Comparison of ENCODE assay signal across 8 mouse cellular contexts in genomic region chr9:30919686-30920085, GRCm38 (mm10). TPM values are rescaled to one million over a fixed set of nuclear protein-coding genes. Genes with fewer than 3 reads are reported as not detected.
A peak's percentile ranks its signal among the peaks of the same experiment; 100 is the strongest.
DNase-seq lines count a peak whose midpoint lies in the region; ATAC-seq and TF ChIP-seq lines count a peak whose summit lies in the region.

No protein-coding gene starts in this region.

- no peaks in the 10 kb centered on the region for H3K36me3 ChIP-seq in intestine, embryonic 14.5 days (ENCODE audit: control insufficient read depth, insufficient read depth, low read length)
- no peaks in the 10 kb centered on the region for H3K36me3 ChIP-seq in intestine, postnatal 0 days (ENCODE audit: control insufficient read depth, insufficient read depth)
- H3K36me3 ChIP-seq in embryonic facial prominence, embryonic 15.5 days, result no peaks in the 10 kb centered on the region
- no peaks in the 10 kb centered on the region for H3K36me3 ChIP-seq in heart, embryonic 14.5 days (ENCODE audit: control insufficient read depth, insufficient read depth, low read length)
- H3K36me3 ChIP-seq in lung, embryonic 16.5 days (ENCODE audit: control insufficient read depth, insufficient read depth, low read length), result no peaks in the 10 kb centered on the region
- no peaks in the 10 kb centered on the region for H3K36me3 ChIP-seq in liver, postnatal 0 days (replicated peaks; ENCODE audit: insufficient read depth, low read length)

- TF ChIP-seq CTCF in intestine, postnatal 0 days (IDR thresholded peaks at IDR 0.05; ENCODE audit: low read depth), result no peak
- no peak for TF ChIP-seq CTCF in liver, postnatal 0 days (IDR thresholded peaks at IDR 0.05; ENCODE audit: low read depth)

- peaks cover 17% of the 10 kb centered on the region; the same call in 1 of the 2 replicates for H3K27me3 ChIP-seq in intestine, embryonic 14.5 days (replicated peaks; ENCODE audit: control insufficient read depth, insufficient read depth, low read length)
- H3K27me3 ChIP-seq in intestine, postnatal 0 days (replicated peaks; ENCODE audit: control insufficient read depth, insufficient read depth, low read length), result peaks cover 32% of the 10 kb centered on the region
- peaks cover 16% of the 10 kb centered on the region for H3K27me3 ChIP-seq in embryonic facial prominence, embryonic 15.5 days
- H3K27me3 ChIP-seq in heart, embryonic 14.5 days (ENCODE audit: control insufficient read depth, insufficient read depth, low read length), result peaks cover 8% of the 10 kb centered on the region; the same call in 1 of the 2 replicates
- peaks cover 29% of the 10 kb centered on the region for H3K27me3 ChIP-seq in lung, embryonic 16.5 days (ENCODE audit: control insufficient read depth, insufficient read depth, low read depth, low read length)
- H3K27me3 ChIP-seq in liver, postnatal 0 days (ENCODE audit: insufficient read depth, low read length), result peaks cover 19% of the 10 kb centered on the region

- H3K4me1 ChIP-seq in intestine, embryonic 14.5 days (replicated peaks; ENCODE audit: control insufficient read depth, insufficient read depth, low read length), result peaks cover 24% of the 10 kb centered on the region
- no peaks in the 10 kb centered on the region for H3K4me1 ChIP-seq in intestine, postnatal 0 days (replicated peaks; ENCODE audit: control insufficient read depth, insufficient read depth, low read length)
- peaks cover 39% of the 10 kb centered on the region for H3K4me1 ChIP-seq in embryonic facial prominence, embryonic 15.5 days
- H3K4me1 ChIP-seq in heart, embryonic 14.5 days (ENCODE audit: control insufficient read depth in 2 of 2, insufficient read depth in 2 of 2, low read length in 2 of 2), result peaks cover 19 to 21% of the 10 kb centered on the region in 2 experiments
- H3K4me1 ChIP-seq in lung, embryonic 16.5 days (replicated peaks; ENCODE audit: control insufficient read depth, insufficient read depth, low read length), result peaks cover 15% of the 10 kb centered on the region
- H3K4me1 ChIP-seq in liver, postnatal 0 days (ENCODE audit: insufficient read depth), result peaks cover 2% of the 10 kb centered on the region; the same call in 1 of the 2 replicates

- no peak overlapping the region for H3K9ac ChIP-seq in intestine, embryonic 14.5 days (ENCODE audit: low read length)
- H3K9ac ChIP-seq in intestine, postnatal 0 days (ENCODE audit: low read depth, low read length), result no peak overlapping the region
- H3K9ac ChIP-seq in embryonic facial prominence, embryonic 15.5 days, result no peak overlapping the region
- H3K9ac ChIP-seq in heart, embryonic 14.5 days (ENCODE audit: low read length), result peak overlapping the region; percentile 18; the same call in 1 of the 2 replicates
- H3K9ac ChIP-seq in lung, embryonic 16.5 days (ENCODE audit: low read length), result no peak overlapping the region
- no peak overlapping the region for H3K9ac ChIP-seq in liver, postnatal 0 days (replicated peaks)

- H3K27ac ChIP-seq in intestine, embryonic 14.5 days (ENCODE audit: low read depth), result peak overlapping the region; percentile 48; the same call in 1 of the 2 replicates
- H3K27ac ChIP-seq in intestine, postnatal 0 days (ENCODE audit: low read depth, low read length), result no peak overlapping the region
- peak overlapping the region; percentile 45 for H3K27ac ChIP-seq in embryonic facial prominence, embryonic 15.5 days (replicated peaks)
- no peak overlapping the region for H3K27ac ChIP-seq in heart, embryonic 14.5 days (replicated peaks in 1 of 2; ENCODE audit: control insufficient read depth in 1 of 2, insufficient read depth in 1 of 2, low read depth in 2 of 2, low read length in 2 of 2)
- H3K27ac ChIP-seq in lung, embryonic 16.5 days (ENCODE audit: low read length), result no peak overlapping the region
- H3K27ac ChIP-seq in liver, postnatal 0 days (ENCODE audit: low read depth), result no peak overlapping the region

- no peak overlapping the region for H3K4me3 ChIP-seq in intestine, embryonic 14.5 days (ENCODE audit: low read depth, low read length)
- H3K4me3 ChIP-seq in intestine, postnatal 0 days (ENCODE audit: low read depth, low read length), result no peak overlapping the region
- H3K4me3 ChIP-seq in embryonic facial prominence, embryonic 15.5 days (replicated peaks), result peak overlapping the region; percentile 58
- H3K4me3 ChIP-seq in heart, embryonic 14.5 days (ENCODE audit: control insufficient read depth in 1 of 2, insufficient read depth in 1 of 2, low read depth in 1 of 2, low read length in 2 of 2), result no peak overlapping the region
- no peak overlapping the region for H3K4me3 ChIP-seq in lung, embryonic 16.5 days (ENCODE audit: low read length)
- H3K4me3 ChIP-seq in liver, postnatal 0 days (ENCODE audit: low read depth, low read length), result no peak overlapping the region

- WGBS in intestine, embryonic 14.5 days, result 72% methylated on average over 9 of the region's 9 CpGs
- WGBS in intestine, postnatal 0 days, result 73% methylated on average over 9 of the region's 9 CpGs
- WGBS in embryonic facial prominence, embryonic 15.5 days, result 76% methylated on average over 9 of the region's 9 CpGs
- 72% methylated on average over 9 of the region's 9 CpGs for WGBS in heart, embryonic 14.5 days
- WGBS in lung, embryonic 16.5 days, result 74% methylated on average over 9 of the region's 9 CpGs
- 80% methylated on average over 9 of the region's 9 CpGs for WGBS in liver, postnatal 0 days (ENCODE audit: insufficient replicate concordance)

- no peak for TF ChIP-seq EP300 in liver, postnatal 0 days (IDR thresholded peaks at IDR 0.05; ENCODE audit: low read depth)

- H3K9me3 ChIP-seq in intestine, embryonic 14.5 days (ENCODE audit: control insufficient read depth, low read length), result no peaks in the 10 kb centered on the region
- H3K9me3 ChIP-seq in intestine, postnatal 0 days (ENCODE audit: control insufficient read depth), result no peaks in the 10 kb centered on the region
- no peaks in the 10 kb centered on the region for H3K9me3 ChIP-seq in embryonic facial prominence, embryonic 15.5 days (replicated peaks)
- no peaks in the 10 kb centered on the region for H3K9me3 ChIP-seq in heart, embryonic 14.5 days (ENCODE audit: control insufficient read depth, low read length)
- no peaks in the 10 kb centered on the region for H3K9me3 ChIP-seq in lung, embryonic 16.5 days (ENCODE audit: control insufficient read depth, low read length)
- no peaks in the 10 kb centered on the region for H3K9me3 ChIP-seq in liver, postnatal 0 days (ENCODE audit: low read length)

- no peak for DNase-seq in intestine, embryonic 14.5 days (ENCODE audit: low spot score)
- no peak for DNase-seq in frontal cortex, postnatal 36 days (ENCODE audit: low spot score in 2 of 2)
- no peak for DNase-seq in layer of hippocampus, postnatal 36 days
- DNase-seq in liver, postnatal 0 days, result no peak

- ATAC-seq in intestine, embryonic 14.5 days (replicated peaks; ENCODE audit: low FRiP score, low TSS enrichment, low read depth), result no peak
- no peak for ATAC-seq in intestine, postnatal 0 days
- ATAC-seq in embryonic facial prominence, embryonic 15.5 days (ENCODE audit: insufficient number of reproducible peaks, low FRiP score, low TSS enrichment, low read depth), result no peak
- ATAC-seq in heart, embryonic 14.5 days (ENCODE audit: insufficient number of reproducible peaks, insufficient read depth, low FRiP score, low read depth), result no peak
- ATAC-seq in lung, embryonic 16.5 days (ENCODE audit: low read depth), result no peak
- ATAC-seq in liver, postnatal 0 days, result no peak

- peak overlapping the region; percentile 95 for H3K4me2 ChIP-seq in intestine, embryonic 14.5 days (ENCODE audit: low read length)
- H3K4me2 ChIP-seq in intestine, postnatal 0 days (replicated peaks; ENCODE audit: low read depth), result no peak overlapping the region
- peak overlapping the region; percentile 97 for H3K4me2 ChIP-seq in embryonic facial prominence, embryonic 15.5 days (replicated peaks)
- H3K4me2 ChIP-seq in heart, embryonic 14.5 days (ENCODE audit: low read length), result peak overlapping the region; percentile 84
- H3K4me2 ChIP-seq in lung, embryonic 16.5 days (ENCODE audit: low read depth, low read length), result peak overlapping the region; percentile 24; the same call in 1 of the 2 replicates
- no peak overlapping the region for H3K4me2 ChIP-seq in liver, postnatal 0 days (ENCODE audit: low read depth, low read length)

RNA-seq across cellular contexts. Expression of gene Adamts15, which starts 2.6 kb away (rescaled TPM):
- 7.3 and 7.8 TPM in 2 replicates for polyA plus RNA-seq in intestine, embryonic 14.5 days (2014; fragmentation: Nextera tagmentation; extraction: Ambion mirVana)
- 0.91 and 0.95 TPM in 2 replicates for polyA plus RNA-seq in intestine, postnatal 0 days (2015; fragmentation: Nextera tagmentation; extraction: Ambion mirVana)
- 13.5 and 15.1 TPM in 2 replicates for polyA plus RNA-seq in embryonic facial prominence, embryonic 15.5 days (2015; fragmentation: Nextera tagmentation; extraction: Ambion mirVana)
- polyA plus RNA-seq in heart, embryonic 14.5 days (2014; fragmentation: Nextera tagmentation; extraction: Ambion mirVana), result 5.4 and 6.0 TPM in 2 replicates
- 7.1 and 7.2 TPM in 2 replicates for polyA plus RNA-seq in lung, embryonic 16.5 days (2015; fragmentation: Nextera tagmentation; extraction: Ambion mirVana)
- total RNA-seq in layer of hippocampus, postnatal 36 days (2021), result 1 to 10 TPM; 4.1 to 4.5 TPM
- 0.81 and 1.1 TPM in 2 replicates for polyA plus RNA-seq in liver, postnatal 0 days (2015; fragmentation: Nextera tagmentation; extraction: Ambion mirVana)

RNA-seq across cellular contexts. Expression of gene Adamts8, which starts 22.7 kb away (rescaled TPM):
- 14.6 and 16.3 TPM in 2 replicates for polyA plus RNA-seq in intestine, embryonic 14.5 days (2014; fragmentation: Nextera tagmentation; extraction: Ambion mirVana)
- polyA plus RNA-seq in intestine, postnatal 0 days (2015; fragmentation: Nextera tagmentation; extraction: Ambion mirVana), result 4.1 and 4.7 TPM in 2 replicates
- 5.1 and 5.3 TPM in 2 replicates for polyA plus RNA-seq in embryonic facial prominence, embryonic 15.5 days (2015; fragmentation: Nextera tagmentation; extraction: Ambion mirVana)
- polyA plus RNA-seq in heart, embryonic 14.5 days (2014; fragmentation: Nextera tagmentation; extraction: Ambion mirVana), result 9.4 and 11.0 TPM in 2 replicates
- polyA plus RNA-seq in lung, embryonic 16.5 days (2015; fragmentation: Nextera tagmentation; extraction: Ambion mirVana), result 3.3 and 3.8 TPM in 2 replicates
- 1 to 10 TPM; 2.9 to 4.0 TPM for total RNA-seq in layer of hippocampus, postnatal 36 days (2021)
- 0.05 and 0.06 TPM in 2 replicates for polyA plus RNA-seq in liver, postnatal 0 days (2015; fragmentation: Nextera tagmentation; extraction: Ambion mirVana)

Comparison
In these comparisons a context has a peak if more than half of its experiments do, and no peak if none do; other contexts are left out.
1. H3K27ac ChIP-seq: peak in intestine, embryonic 14.5 days (single experiment) and embryonic facial prominence, embryonic 15.5 days (single experiment); none in intestine, postnatal 0 days (single experiment), heart, embryonic 14.5 days (0 of 2), lung, embryonic 16.5 days (single experiment) and liver, postnatal 0 days (single experiment).
2. H3K4me2 ChIP-seq: peak in intestine, embryonic 14.5 days (single experiment), embryonic facial prominence, embryonic 15.5 days (single experiment), heart, embryonic 14.5 days (single experiment) and lung, embryonic 16.5 days (single experiment); none in intestine, postnatal 0 days (single experiment) and liver, postnatal 0 days (single experiment).